Mouse (Mus musculus): ENCODE measurements around the gene Clta. TPM values are rescaled to one million over a fixed set of nuclear protein-coding genes. Genes with fewer than 3 reads are reported as not detected.

Gene Clta
- total RNA-seq (2014; rRNA removed) (366 and 404 TPM in 2 replicates), polyA plus RNA-seq (2015; fragmentation: Nextera tagmentation; extraction: Ambion mirVana) (379 and 380 TPM in 2 replicates)

- Histone ChIP-seq H3K9me3 (ENCODE audit: low read length) (no peaks in the 10 kb centered on the region), H3K4me3 (ENCODE audit: low read length) (no peak within 1 kb of the TSS), H3K4me1 (ENCODE audit: insufficient read depth, low read length) (no peaks in the 10 kb centered on the region), H3K9ac (replicated peaks; ENCODE audit: low read length) (no peak within 1 kb of the TSS), H3K27me3 (ENCODE audit: insufficient read depth, low read length) (no peaks in the 10 kb centered on the region), H3K4me2 (ENCODE audit: low read depth, low read length) (no peak within 1 kb of the TSS), H3K27ac (no peak within 1 kb of the TSS), H3K36me3 (ENCODE audit: insufficient read depth, low read length) (no peaks in the 10 kb centered on the region)
- no peak for ATAC-seq
- TF ChIP-seq CTCF (IDR thresholded peaks at IDR 0.05; ENCODE audit: low read depth), result no peak
- no peak for DNase-seq (ENCODE audit: low spot score)
- 88% methylated on average over 5 of the region's 5 CpGs for WGBS
Observed at GRCm38 (mm10) chr4:44004126-44004525, at the start of gene Clta. Clta (plus strand) TSS chr4:44004452.

- H3K9me3 ChIP-seq (ENCODE audit: low read length), result no peaks in the 10 kb centered on the region
- WGBS, result 2% methylated on average over 36 of the region's 45 CpGs
- ATAC-seq (peak; percentile 92), DNase-seq (ENCODE audit: low spot score) (peak; percentile 88)
- peak within 1 kb of the TSS; percentile 74 for H3K4me3 ChIP-seq (ENCODE audit: low read length)
- H3K27ac ChIP-seq, result peak within 1 kb of the TSS; percentile 56; the same call in 1 of the 2 replicates
- no peaks in the 10 kb centered on the region for H3K27me3 ChIP-seq (ENCODE audit: insufficient read depth, low read length)
- no peaks in the 10 kb centered on the region for H3K36me3 ChIP-seq (ENCODE audit: insufficient read depth, low read length)
- TF ChIP-seq CTCF (IDR thresholded peaks at IDR 0.05; ENCODE audit: low read depth), result peak; percentile 92
- peak within 1 kb of the TSS; percentile 100 for H3K4me2 ChIP-seq (ENCODE audit: low read depth, low read length)
- peak within 1 kb of the TSS; percentile 80 for H3K9ac ChIP-seq (replicated peaks; ENCODE audit: low read length)
- H3K4me1 ChIP-seq (ENCODE audit: insufficient read depth, low read length), result peaks cover 11% of the 10 kb centered on the region
Observed at GRCm38 (mm10) chr4:43957292-43957845, 46.9 kb upstream of the Clta start, which contains the start of gene Glipr2. Glipr2 (plus strand) TSS chr4:43957401.

- WGBS, result 0% methylated on average over 26 of the region's 26 CpGs
Observed at GRCm38 (mm10) chr4:43957846-43958461, 46.3 kb upstream of the Clta start.

GRCm38 (mm10) chr4:43959523-43960179 is 44.6 kb upstream of the Clta start:
- Histone ChIP-seq H3K4me3 (ENCODE audit: low read length) (no peak overlapping the region), H3K27me3 (ENCODE audit: insufficient read depth, low read length) (no peaks in the 10 kb centered on the region), H3K4me2 (ENCODE audit: low read depth, low read length) (no peak overlapping the region; the same call in 1 of the 2 replicates), H3K9me3 (ENCODE audit: low read length) (no peaks in the 10 kb centered on the region), H3K4me1 (ENCODE audit: insufficient read depth, low read length) (peaks cover 11% of the 10 kb centered on the region), H3K36me3 (ENCODE audit: insufficient read depth, low read length) (no peaks in the 10 kb centered on the region), H3K27ac (no peak overlapping the region), H3K9ac (replicated peaks; ENCODE audit: low read length) (no peak overlapping the region)
- no peak for ATAC-seq
- DNase-seq (ENCODE audit: low spot score), result no peak
- 68% methylated on average over 9 of the region's 9 CpGs for WGBS
- no peak for TF ChIP-seq CTCF (IDR thresholded peaks at IDR 0.05; ENCODE audit: low read depth)

More at GRCm38 (mm10) chr4:43957846-43958461, 46.3 kb upstream of the Clta start:
- H3K9me3 ChIP-seq (ENCODE audit: low read length), result no peaks in the 10 kb centered on the region
- H3K27me3 ChIP-seq (ENCODE audit: insufficient read depth, low read length), result no peaks in the 10 kb centered on the region
- H3K9ac ChIP-seq (replicated peaks; ENCODE audit: low read length), result peak overlapping the region; percentile 80
- peak; percentile 80 for ATAC-seq
- no peaks in the 10 kb centered on the region for H3K36me3 ChIP-seq (ENCODE audit: insufficient read depth, low read length)
- peak overlapping the region; percentile 74 for H3K4me3 ChIP-seq (ENCODE audit: low read length)
- TF ChIP-seq CTCF (IDR thresholded peaks at IDR 0.05; ENCODE audit: low read depth), result no peak
- peak overlapping the region; percentile 56; the same call in 1 of the 2 replicates for H3K27ac ChIP-seq
- H3K4me1 ChIP-seq (ENCODE audit: insufficient read depth, low read length), result peaks cover 11% of the 10 kb centered on the region
- H3K4me2 ChIP-seq (ENCODE audit: low read depth, low read length), result peak overlapping the region; percentile 100
- peak; percentile 83 for DNase-seq (ENCODE audit: low spot score)

- WGBS, result 90% methylated on average over 6 of the region's 6 CpGs
- Histone ChIP-seq H3K36me3 (ENCODE audit: insufficient read depth, low read length) (no peaks in the 10 kb centered on the region), H3K4me2 (ENCODE audit: low read depth, low read length) (no peak overlapping the region), H3K4me3 (ENCODE audit: low read length) (no peak overlapping the region), H3K9ac (replicated peaks; ENCODE audit: low read length) (no peak overlapping the region), H3K4me1 (ENCODE audit: insufficient read depth, low read length) (peaks cover 11% of the 10 kb centered on the region), H3K27ac (no peak overlapping the region), H3K9me3 (ENCODE audit: low read length) (no peaks in the 10 kb centered on the region), H3K27me3 (ENCODE audit: insufficient read depth, low read length) (no peaks in the 10 kb centered on the region)
- TF ChIP-seq CTCF (IDR thresholded peaks at IDR 0.05; ENCODE audit: low read depth), result no peak
- no peak for DNase-seq (ENCODE audit: low spot score)
- no peak for ATAC-seq
Observed at GRCm38 (mm10) chr4:43960207-43960606, 44.0 kb upstream of the Clta start.

- no peak overlapping the region for H3K4me3 ChIP-seq (ENCODE audit: low read length)
- no peaks in the 10 kb centered on the region for H3K27me3 ChIP-seq (ENCODE audit: insufficient read depth, low read length)
- WGBS, result 45% methylated on average over 2 of the region's 2 CpGs
- peaks cover 3% of the 10 kb centered on the region; the same call in 1 of the 2 replicates for H3K4me1 ChIP-seq (ENCODE audit: insufficient read depth, low read length)
- no peak for TF ChIP-seq CTCF (IDR thresholded peaks at IDR 0.05; ENCODE audit: low read depth)
- DNase-seq (ENCODE audit: low spot score) (no peak), ATAC-seq (no peak)
- H3K36me3 ChIP-seq (ENCODE audit: insufficient read depth, low read length), result no peaks in the 10 kb centered on the region
- H3K27ac ChIP-seq, result no peak overlapping the region
- H3K4me2 ChIP-seq (ENCODE audit: low read depth, low read length), result no peak overlapping the region
- H3K9ac ChIP-seq (replicated peaks; ENCODE audit: low read length), result no peak overlapping the region
- H3K9me3 ChIP-seq (ENCODE audit: low read length), result no peaks in the 10 kb centered on the region
Observed at GRCm38 (mm10) chr4:43964326-43964833, 39.9 kb upstream of the Clta start.
